Mouse (Mus musculus): ENCODE results near the gene Itga9. TPM values are rescaled to one million over a fixed set of nuclear protein-coding genes. Genes with fewer than 3 reads are reported as not detected.

Itga9 gene
- polyA plus RNA-seq, 1 experiment = 0.14 TPM

DNA sequence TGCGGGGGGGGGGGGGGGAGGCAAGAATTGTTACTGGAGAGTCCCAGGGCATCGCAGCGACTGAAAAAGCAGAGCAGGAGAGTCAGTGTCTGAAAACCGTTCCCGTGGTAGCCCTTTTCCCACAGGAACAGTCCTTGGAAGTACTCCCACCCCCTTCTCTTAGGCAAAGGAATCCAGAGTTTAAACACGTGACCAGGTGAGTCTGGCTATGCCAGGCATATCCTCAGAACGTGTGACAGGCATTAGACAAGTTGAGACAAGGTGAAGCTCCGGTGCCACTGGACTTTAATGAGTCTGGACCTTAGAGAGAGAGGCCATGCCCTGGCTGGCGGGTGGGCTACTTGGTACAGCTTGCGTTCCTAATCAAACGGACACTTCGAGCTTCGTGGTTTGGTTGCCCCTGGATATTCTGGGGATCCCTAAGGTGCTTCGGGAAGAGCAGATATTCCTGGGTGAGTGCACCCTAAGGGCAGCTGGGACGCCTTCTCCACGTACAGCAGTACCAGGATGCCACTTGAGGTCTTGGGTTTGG, 318.1 kb downstream of the Itga9 start:
- peak overlapping the region; percentile 47 for H3K4me3 ChIP-seq
- H3K4me2 ChIP-seq (ENCODE audit: low read depth) = peak overlapping the region; percentile 98
- H3K36me3 ChIP-seq (ENCODE audit: control insufficient read depth, insufficient read depth) = no peaks in the 10 kb centered on the region
- no peak overlapping the region for H3ac ChIP-seq (ENCODE audit: control insufficient read depth, insufficient read length)
- no peak for TF ChIP-seq MAX (IDR thresholded peaks at IDR 0.05; ENCODE audit: low read depth)
- no peak for TF ChIP-seq MYOG (IDR thresholded peaks at IDR 0.05; ENCODE audit: control insufficient read depth in 1 of 3, insufficient read depth in 1 of 3, insufficient read length in 2 of 3, low read depth in 2 of 3)
- no peak for TF ChIP-seq CEBPB (IDR thresholded peaks at IDR 0.05; ENCODE audit: insufficient read depth, poor library complexity, severe bottlenecking)
- TF ChIP-seq REST (IDR thresholded peaks at IDR 0.05; ENCODE audit: insufficient read depth, insufficient read length) = no peak
- no peak for TF ChIP-seq USF1 (IDR thresholded peaks at IDR 0.05; ENCODE audit: low read depth)
- TF ChIP-seq E2F4 (IDR thresholded peaks at IDR 0.05; ENCODE audit: insufficient read depth) = no peak
- no peak for TF ChIP-seq POLR2AphosphoS2 (IDR thresholded peaks at IDR 0.05; ENCODE audit: insufficient read length, low read depth)
- no peak for TF ChIP-seq MYOD1 (IDR thresholded peaks at IDR 0.05; ENCODE audit: control insufficient read depth in 1 of 3, insufficient read length in 2 of 3, low read depth in 2 of 3)
- TF ChIP-seq POLR2A (IDR thresholded peaks at IDR 0.05; ENCODE audit: insufficient read length, low read depth) = no peak
- TF ChIP-seq SRF (IDR thresholded peaks at IDR 0.05; ENCODE audit: control insufficient read depth, insufficient read length, low read depth) = no peak
- TF ChIP-seq TCF12 (IDR thresholded peaks at IDR 0.05; ENCODE audit: insufficient read depth, poor library complexity, severe bottlenecking) = no peak
- TF ChIP-seq TCF3 (IDR thresholded peaks at IDR 0.05; ENCODE audit: insufficient read length, low read depth) = no peak
- H3K27me3 ChIP-seq (ENCODE audit: control insufficient read depth, insufficient read depth, insufficient read length) = no peaks in the 10 kb centered on the region
- peaks cover 11% of the 10 kb centered on the region for H3K79me2 ChIP-seq (ENCODE audit: control insufficient read depth, insufficient read depth)

DNA sequence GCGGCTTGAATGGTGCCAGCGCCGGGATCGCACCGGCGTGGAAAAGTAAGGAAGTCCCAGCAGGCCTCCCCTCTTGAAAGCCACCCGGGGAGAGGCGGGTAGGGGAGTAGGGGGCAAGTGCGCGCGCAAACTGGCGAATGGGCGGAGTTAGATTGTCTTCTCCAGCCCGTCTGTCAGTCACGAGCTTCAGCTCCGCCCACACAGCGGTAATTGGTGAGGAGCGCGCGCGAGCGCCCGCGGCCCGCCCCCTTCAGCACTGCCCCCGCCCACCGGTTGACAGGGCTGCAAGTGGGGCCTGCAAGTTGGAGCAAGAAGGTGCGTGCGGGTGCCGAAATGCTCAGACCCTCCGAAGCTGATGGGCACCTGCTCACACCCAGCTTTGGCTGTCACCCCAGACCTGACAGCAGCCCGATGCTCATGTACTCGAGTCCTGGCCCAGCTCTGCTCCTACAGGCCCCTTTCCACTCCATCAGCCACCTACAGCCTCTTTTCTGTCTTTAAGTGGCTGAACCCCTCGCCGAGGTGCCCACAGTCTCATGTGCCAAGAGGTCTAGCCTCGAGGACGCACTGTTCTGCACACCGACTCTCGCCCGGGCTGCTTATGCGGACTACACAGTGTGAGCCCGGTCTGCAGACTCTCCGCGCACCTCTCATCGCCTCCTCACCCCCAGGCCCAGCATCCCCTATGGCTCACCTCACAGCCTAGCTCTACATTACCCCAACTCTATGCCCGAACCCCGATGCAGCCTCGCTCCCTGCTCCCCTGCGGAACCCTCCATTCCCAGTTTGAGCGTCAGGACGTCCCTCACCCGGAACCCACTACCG, 319.0 kb downstream of the Itga9 start:
- TF ChIP-seq REST (IDR thresholded peaks at IDR 0.05; ENCODE audit: insufficient read depth, insufficient read length) (no peak), MYOD1 (IDR thresholded peaks at IDR 0.05; ENCODE audit: control insufficient read depth in 1 of 3, insufficient read length in 2 of 3, low read depth in 2 of 3) (no peak), E2F4 (IDR thresholded peaks at IDR 0.05; ENCODE audit: insufficient read depth) (no peak), TCF12 (IDR thresholded peaks at IDR 0.05; ENCODE audit: insufficient read depth, poor library complexity, severe bottlenecking) (no peak), SRF (IDR thresholded peaks at IDR 0.05; ENCODE audit: control insufficient read depth, insufficient read length, low read depth) (no peak), MYOG (IDR thresholded peaks at IDR 0.05; ENCODE audit: control insufficient read depth in 1 of 3, insufficient read depth in 1 of 3, insufficient read length in 2 of 3, low read depth in 2 of 3) (no peak), CEBPB (IDR thresholded peaks at IDR 0.05; ENCODE audit: insufficient read depth, poor library complexity, severe bottlenecking) (no peak), POLR2A (IDR thresholded peaks at IDR 0.05; ENCODE audit: insufficient read length, low read depth) (peak; percentile 63), MAX (IDR thresholded peaks at IDR 0.05; ENCODE audit: low read depth) (no peak), USF1 (IDR thresholded peaks at IDR 0.05; ENCODE audit: low read depth) (no peak), POLR2AphosphoS2 (IDR thresholded peaks at IDR 0.05; ENCODE audit: insufficient read length, low read depth) (peak; percentile 47), TCF3 (IDR thresholded peaks at IDR 0.05; ENCODE audit: insufficient read length, low read depth) (no peak)
- peak overlapping the region; percentile 47 for H3K4me3 ChIP-seq

DNA sequence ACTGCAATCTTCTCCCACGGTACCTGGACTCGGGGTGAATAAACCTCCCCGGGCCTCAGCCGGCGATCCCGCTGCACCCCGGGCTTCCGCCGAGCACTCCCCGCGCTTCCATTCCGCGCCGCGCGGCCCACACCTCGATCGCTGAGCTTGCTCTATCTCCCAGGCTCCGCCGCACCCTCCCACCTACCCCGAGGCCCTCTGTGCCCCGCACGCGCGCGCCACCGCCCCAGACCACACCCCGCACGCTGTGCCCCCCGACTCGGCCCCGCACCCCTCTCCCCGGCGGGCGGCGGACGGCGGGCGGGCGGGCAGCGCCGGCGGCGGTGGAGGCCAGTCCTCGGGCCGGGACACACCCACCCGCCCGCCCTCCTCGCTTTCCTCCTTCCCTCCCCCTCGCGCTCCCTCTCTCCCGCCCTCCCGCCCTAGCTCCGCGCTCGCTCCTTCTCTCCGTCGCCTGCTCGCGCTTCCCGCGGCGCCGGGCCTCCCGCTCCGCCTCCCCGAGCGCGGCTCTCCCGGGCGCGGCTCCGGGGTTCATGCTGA, 319.7 kb downstream of the Itga9 start, which contains the start of gene Ctdspl:
Ctdspl (plus strand) TSS at position 343 of the 540 bp plus-strand sequence.
- Histone ChIP-seq H3K79me2 (ENCODE audit: control insufficient read depth, insufficient read depth) (peaks cover 18% of the 10 kb centered on the region), H3ac (ENCODE audit: control insufficient read depth, insufficient read length) (peak within 1 kb of the TSS; percentile 86), H3K4me2 (ENCODE audit: low read depth) (peak within 1 kb of the TSS; percentile 98), H3K4me3 (peak within 1 kb of the TSS; percentile 47), H3K27me3 (ENCODE audit: control insufficient read depth, insufficient read depth, insufficient read length) (no peaks in the 10 kb centered on the region), H3K36me3 (ENCODE audit: control insufficient read depth, insufficient read depth) (no peaks in the 10 kb centered on the region)
- no peak for TF ChIP-seq MYOG (IDR thresholded peaks at IDR 0.05; ENCODE audit: control insufficient read depth in 1 of 3, insufficient read depth in 1 of 3, insufficient read length in 2 of 3, low read depth in 2 of 3)
- TF ChIP-seq POLR2AphosphoS2 (IDR thresholded peaks at IDR 0.05; ENCODE audit: insufficient read length, low read depth) = no peak
- TF ChIP-seq CEBPB (IDR thresholded peaks at IDR 0.05; ENCODE audit: insufficient read depth, poor library complexity, severe bottlenecking) = no peak
- no peak for TF ChIP-seq E2F4 (IDR thresholded peaks at IDR 0.05; ENCODE audit: insufficient read depth)
- TF ChIP-seq TCF3 (IDR thresholded peaks at IDR 0.05; ENCODE audit: insufficient read length, low read depth) = no peak
- no peak for TF ChIP-seq SRF (IDR thresholded peaks at IDR 0.05; ENCODE audit: control insufficient read depth, insufficient read length, low read depth)
- TF ChIP-seq USF1 (IDR thresholded peaks at IDR 0.05; ENCODE audit: low read depth) = no peak

More for the DNA sequence above, 319.0 kb downstream of the Itga9 start:
- Histone ChIP-seq H3ac (ENCODE audit: control insufficient read depth, insufficient read length) (peak overlapping the region; percentile 86), H3K4me2 (ENCODE audit: low read depth) (peak overlapping the region; percentile 98), H3K36me3 (ENCODE audit: control insufficient read depth, insufficient read depth) (no peaks in the 10 kb centered on the region), H3K79me2 (ENCODE audit: control insufficient read depth, insufficient read depth) (peaks cover 16% of the 10 kb centered on the region), H3K27me3 (ENCODE audit: control insufficient read depth, insufficient read depth, insufficient read length) (no peaks in the 10 kb centered on the region)

DNA sequence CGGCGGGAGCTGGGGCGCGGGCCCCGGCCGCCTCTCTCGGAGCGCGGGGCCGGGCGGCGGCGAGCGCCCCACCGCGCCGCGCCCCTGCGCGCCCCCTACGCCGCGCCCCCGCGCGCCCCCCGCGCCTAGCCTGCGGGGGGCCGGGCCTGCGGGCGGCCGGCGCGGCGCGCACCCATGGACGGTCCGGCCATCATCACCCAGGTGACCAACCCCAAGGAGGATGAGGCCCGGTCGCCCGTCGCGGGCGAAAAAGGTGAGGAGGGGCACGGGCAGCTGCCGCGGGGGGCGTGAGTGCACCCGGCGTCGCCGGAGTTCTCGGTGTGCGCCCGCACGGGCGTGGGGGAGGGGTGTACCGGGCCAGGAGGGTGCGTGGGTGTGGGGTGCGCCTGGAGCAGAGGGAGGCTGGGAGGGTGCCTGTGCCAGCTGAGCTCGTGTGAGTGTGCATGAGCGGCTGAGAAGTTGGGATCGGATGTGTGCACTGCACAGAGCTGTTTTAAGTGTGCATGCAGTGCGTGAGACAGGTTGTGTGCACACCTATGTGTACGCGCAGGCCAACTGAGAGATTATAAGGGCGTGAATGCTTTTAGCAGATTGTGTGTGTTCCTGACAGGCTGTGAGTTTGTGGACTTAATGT, 320.3 kb downstream of the Itga9 start:
- peaks cover 24% of the 10 kb centered on the region for H3K79me2 ChIP-seq (ENCODE audit: control insufficient read depth, insufficient read depth)
- peak overlapping the region; percentile 68 for H3K4me2 ChIP-seq (ENCODE audit: low read depth)
- H3K36me3 ChIP-seq (ENCODE audit: control insufficient read depth, insufficient read depth) = no peaks in the 10 kb centered on the region
- H3ac ChIP-seq (ENCODE audit: control insufficient read depth, insufficient read length) = peak overlapping the region; percentile 86
- H3K27me3 ChIP-seq (ENCODE audit: control insufficient read depth, insufficient read depth, insufficient read length) = no peaks in the 10 kb centered on the region
- peak overlapping the region; percentile 47 for H3K4me3 ChIP-seq
- TF ChIP-seq POLR2A (IDR thresholded peaks at IDR 0.05; ENCODE audit: insufficient read length, low read depth) (no peak), REST (IDR thresholded peaks at IDR 0.05; ENCODE audit: insufficient read depth, insufficient read length) (no peak), MYOD1 (IDR thresholded peaks at IDR 0.05; ENCODE audit: control insufficient read depth in 1 of 3, insufficient read length in 2 of 3, low read depth in 2 of 3) (peak in 2 of 3 experiments; percentile 7 to 53), MYOG (IDR thresholded peaks at IDR 0.05; ENCODE audit: control insufficient read depth in 1 of 3, insufficient read depth in 1 of 3, insufficient read length in 2 of 3, low read depth in 2 of 3) (peak in 1 of 3 experiments; percentile 27), SRF (IDR thresholded peaks at IDR 0.05; ENCODE audit: control insufficient read depth, insufficient read length, low read depth) (no peak), TCF12 (IDR thresholded peaks at IDR 0.05; ENCODE audit: insufficient read depth, poor library complexity, severe bottlenecking) (no peak)

Measured in myocyte (in vitro differentiated cells).